Mouse (Mus musculus) forebrain, embryonic 10.5 days (tissue): ENCODE data around the gene Agtrap. TPM values are rescaled to one million over a fixed set of nuclear protein-coding genes. Genes with fewer than 3 reads are reported as not detected.

Source experiments
- DNase-seq: peaks from one replicate; pipeline ENCODE4 v3.0.0-alpha.2; 2017; ENCODE audit warnings: low spot score; ENCODE audit errors: extremely low spot score
- H3K27ac ChIP-seq: fragments of 300-500 bp; sonication (generic); 2 replicates; pipeline ENCODE4 v1.5.1; 2016; ENCODE audit warnings: mild to moderate bottlenecking
- H3K27me3 ChIP-seq: fragments of 300-500 bp; sonication (generic); 2 replicates; pipeline ENCODE4 v1.6.1; 2016; ENCODE audit warnings: mild to moderate bottlenecking; ENCODE audit not compliant: poor library complexity, severe bottlenecking
- H3K36me3 ChIP-seq: fragments of 300-500 bp; sonication (generic); replicated peaks from 2 replicates; pipeline ENCODE4 v1.6.1; 2016; ENCODE audit warnings: mild to moderate bottlenecking, moderate library complexity
- H3K4me1 ChIP-seq: fragments of 300-500 bp; sonication (generic); 2 replicates; pipeline ENCODE4 v1.6.1; 2016
- H3K4me3 ChIP-seq: fragments of 300-500 bp; sonication (generic); 2 replicates; pipeline ENCODE4 v1.5.1; 2016; ENCODE audit warnings: mild to moderate bottlenecking, moderate library complexity
- H3K9me3 ChIP-seq: fragments of 300-500 bp; sonication (generic); 2 replicates; pipeline ENCODE4 v1.6.1; 2016; ENCODE audit warnings: mild to moderate bottlenecking, moderate library complexity
- WGBS: fragments of 180-500 bp; shearing (Covaris S2); methylation state at CpG from one replicate; pipeline ENCODE4 v1.1.7; 2016; 5-methylcytosine and 5-hydroxymethylcytosine counted together
- polyA plus RNA-seq: library from polyadenylated mRNA; unstranded; fragments of >200 nt; fragmentation: Nextera tagmentation; extraction: Ambion mirVana; gene quantifications from 2 replicates; pipeline ENCODE4 v1.2.1, GENCODE M21; 2016

Agtrap gene
- polyA plus RNA-seq, 1 experiment from 2014 or later: 19.4 TPM

DNA sequence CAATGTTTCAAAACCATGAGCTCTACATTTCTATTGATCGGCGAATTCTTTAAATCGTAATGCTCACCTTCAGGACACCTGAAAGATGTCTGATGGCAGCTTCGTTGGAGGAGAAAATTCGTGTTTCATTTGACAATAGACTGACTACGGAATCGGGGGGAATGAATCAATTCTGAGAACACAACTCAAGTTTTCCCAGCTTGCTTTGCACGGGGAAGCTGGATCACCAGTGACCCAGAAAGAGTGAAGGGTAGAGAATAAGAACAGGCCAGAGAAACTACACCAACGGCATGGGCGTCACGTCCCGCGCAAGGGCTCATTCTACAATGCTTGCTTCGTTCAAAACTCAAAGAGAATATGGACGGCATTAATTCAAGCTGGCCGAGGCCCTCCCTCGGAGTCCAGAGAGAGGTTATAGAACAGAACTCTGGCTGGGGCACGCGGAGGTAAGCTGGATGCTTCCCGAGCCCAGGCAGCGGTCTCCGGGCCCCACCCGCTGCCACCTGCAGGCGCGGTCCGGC, 49.7 kb downstream of the Agtrap start:
- Histone ChIP-seq H3K4me1 (peaks cover 52% of the 10 kb centered on the region), H3K9me3 (no peaks in the 10 kb centered on the region), H3K4me3 (peak overlapping the region; percentile 77), H3K27ac (peak overlapping the region; percentile 93), H3K27me3 (no peaks in the 10 kb centered on the region), H3K36me3 (peaks cover 48% of the 10 kb centered on the region)
- no peak for DNase-seq
- WGBS: 7% methylated on average over 26 of the region's 26 CpGs

DNA sequence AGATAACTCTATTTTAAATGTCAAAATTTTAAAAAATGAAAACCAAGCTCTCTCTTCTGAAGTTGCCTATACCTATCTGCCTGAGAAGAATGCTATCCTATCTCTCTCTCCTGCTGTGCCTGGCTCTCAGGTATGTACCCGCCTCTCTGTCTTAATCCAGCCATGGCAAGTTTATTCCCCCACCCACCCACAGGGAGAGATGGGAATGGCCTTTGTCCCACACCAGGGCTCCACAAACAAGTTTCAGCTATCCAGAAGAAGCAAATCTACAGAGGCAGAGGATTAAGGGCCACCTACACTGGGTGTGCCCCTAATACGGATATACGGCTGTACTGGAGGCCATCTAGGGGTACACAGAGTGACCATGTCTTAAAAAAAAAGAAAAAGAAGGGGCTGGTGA, 52.4 kb downstream of the Agtrap start:
- 87% methylated on average over 3 of the region's 3 CpGs for WGBS
- H3K36me3 ChIP-seq: peaks cover 62% of the 10 kb centered on the region

DNA sequence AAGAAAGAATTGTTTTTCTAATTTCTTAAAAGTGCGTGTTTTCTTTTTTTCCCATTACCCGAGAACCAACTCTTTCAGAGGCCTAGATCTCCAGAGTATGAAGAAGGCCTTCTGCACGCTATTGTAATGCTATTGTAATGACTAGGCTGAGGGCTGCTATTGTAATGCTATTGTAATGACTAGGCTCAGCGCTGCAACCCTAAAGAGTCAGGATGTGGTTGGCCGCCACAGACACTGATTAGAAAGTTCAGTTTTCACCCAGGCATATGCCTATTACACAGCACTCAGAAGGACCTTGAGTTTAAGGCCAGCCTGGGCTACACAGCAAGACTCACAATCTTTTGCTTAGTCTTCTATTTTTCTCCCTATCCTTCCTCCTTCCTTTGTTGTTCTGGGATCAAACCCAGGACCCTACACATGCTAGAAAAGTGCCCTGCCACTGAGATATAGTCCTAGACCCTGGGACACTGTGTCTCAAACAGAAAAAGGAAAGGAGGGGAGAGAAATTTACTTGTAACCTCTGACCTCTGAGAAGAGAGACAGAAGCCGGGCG, 53.9 kb downstream of the Agtrap start:
- H3K9me3 ChIP-seq: no peaks in the 10 kb centered on the region
- DNase-seq: no peak
- peaks cover 11% of the 10 kb centered on the region for H3K4me1 ChIP-seq
- peaks cover 73% of the 10 kb centered on the region for H3K36me3 ChIP-seq
- WGBS: 74% methylated on average over 7 of the region's 7 CpGs
- H3K27ac ChIP-seq: no peak overlapping the region
- H3K27me3 ChIP-seq: no peaks in the 10 kb centered on the region
- H3K4me3 ChIP-seq: no peak overlapping the region

More for the DNA sequence above, 52.4 kb downstream of the Agtrap start:
- no peak overlapping the region for H3K27ac ChIP-seq
- DNase-seq: no peak
- H3K9me3 ChIP-seq: no peaks in the 10 kb centered on the region
- H3K4me3 ChIP-seq: no peak overlapping the region
- H3K27me3 ChIP-seq: no peaks in the 10 kb centered on the region
- H3K4me1 ChIP-seq: peaks cover 25% of the 10 kb centered on the region

DNA sequence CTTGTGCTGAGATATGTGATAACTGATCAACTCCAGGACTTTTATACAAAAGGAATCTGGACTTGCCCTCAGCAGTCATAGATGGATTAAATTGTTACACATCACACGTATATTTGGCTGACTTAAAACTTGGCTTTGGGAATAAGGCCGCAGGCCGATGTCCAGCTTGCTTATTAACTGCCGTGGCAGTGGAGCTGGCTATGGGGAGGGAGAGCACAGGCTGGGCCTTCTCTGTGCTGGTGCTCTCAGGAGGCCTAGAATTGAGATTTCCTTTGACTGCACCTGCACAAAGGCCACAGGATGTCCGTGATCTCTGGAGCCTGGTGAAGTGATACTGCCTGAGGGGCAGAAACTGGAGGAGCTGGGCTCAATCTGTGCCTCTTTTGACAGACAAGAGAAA, 57.3 kb downstream of the Agtrap start:
- WGBS: 93% methylated on average over 5 of the region's 5 CpGs
- no peaks in the 10 kb centered on the region for H3K9me3 ChIP-seq
- no peaks in the 10 kb centered on the region for H3K4me1 ChIP-seq
- H3K36me3 ChIP-seq: peaks cover 90% of the 10 kb centered on the region
- DNase-seq: no peak
- H3K27ac ChIP-seq: no peak overlapping the region
- no peaks in the 10 kb centered on the region for H3K27me3 ChIP-seq
- H3K4me3 ChIP-seq: no peak overlapping the region

DNA sequence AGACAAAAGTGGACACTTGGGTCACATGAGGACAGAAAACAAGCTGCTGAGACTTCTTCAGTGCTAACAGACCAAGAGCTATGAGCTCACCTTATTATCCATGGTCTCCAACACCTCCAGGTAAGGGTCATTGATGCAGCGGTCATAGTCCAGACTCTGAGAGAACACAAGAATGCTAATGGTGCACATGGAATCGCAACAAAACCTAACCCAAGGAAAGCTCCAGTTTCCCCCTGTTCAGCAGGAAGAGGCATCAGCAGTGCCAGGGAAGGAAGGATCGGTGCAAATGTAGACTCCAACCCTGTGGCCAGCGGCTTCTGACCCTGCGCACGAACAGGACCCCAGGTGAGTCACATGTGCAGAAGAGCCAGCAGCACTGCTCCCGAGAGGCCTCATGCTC, 58.5 kb downstream of the Agtrap start:
- H3K4me1 ChIP-seq: no peaks in the 10 kb centered on the region
- no peak overlapping the region for H3K27ac ChIP-seq
- no peak overlapping the region for H3K4me3 ChIP-seq
- no peaks in the 10 kb centered on the region for H3K9me3 ChIP-seq
- H3K36me3 ChIP-seq: peaks cover 90% of the 10 kb centered on the region
- H3K27me3 ChIP-seq: no peaks in the 10 kb centered on the region
- no peak for DNase-seq
- WGBS: 94% methylated on average over 7 of the region's 7 CpGs

Other genes starting within 250 kb of the Agtrap start
- gene Zfp933, start 239.7 kb downstream of the Agtrap start, polyA plus RNA-seq: 4.7 and 6.0 TPM in 2 replicates
- 70.1 and 73.4 TPM in 2 replicates for gene Miip, start 219.2 kb downstream of the Agtrap start, polyA plus RNA-seq
- 15.4 and 16.4 TPM in 2 replicates for gene Fv1, start 219.1 kb downstream of the Agtrap start, polyA plus RNA-seq
- gene Mfn2, start 183.3 kb downstream of the Agtrap start, polyA plus RNA-seq: 42.9 and 43.4 TPM in 2 replicates
- gene Plod1, start 151.3 kb downstream of the Agtrap start, polyA plus RNA-seq: 20.9 and 23.0 TPM in 2 replicates
- 9.0 and 9.2 TPM in 2 replicates for gene 2510039O18Rik, start 147.1 kb downstream of the Agtrap start, polyA plus RNA-seq
- gene Nppb, start 102.2 kb downstream of the Agtrap start, polyA plus RNA-seq: not detected in 2 replicates
- gene Nppa, start 87.3 kb downstream of the Agtrap start, polyA plus RNA-seq: 0.31 TPM in 1 of 2 replicates, not detected in the other
- gene Clcn6, start 49.2 kb downstream of the Agtrap start, polyA plus RNA-seq: 13.4 and 14.2 TPM in 2 replicates
- gene Mthfr, start 49.0 kb downstream of the Agtrap start, polyA plus RNA-seq: 27.7 and 30.1 TPM in 2 replicates
- gene Mad2l2, start 42.4 kb upstream of the Agtrap start, polyA plus RNA-seq: 61.8 and 64.5 TPM in 2 replicates
- 1.6 and 2.2 TPM in 2 replicates for gene Draxin, start 42.7 kb upstream of the Agtrap start, polyA plus RNA-seq
- gene Fbxo6, start 64.1 kb upstream of the Agtrap start, polyA plus RNA-seq: 8.4 and 10.4 TPM in 2 replicates
- 33.4 and 34.4 TPM in 2 replicates for gene Fbxo44, start 72.5 kb upstream of the Agtrap start, polyA plus RNA-seq
- gene Fbxo2, start 72.6 kb upstream of the Agtrap start, polyA plus RNA-seq: 0.97 and 1.4 TPM in 2 replicates
- 1.2 and 2.1 TPM in 2 replicates for gene Disp3, start 199.9 kb upstream of the Agtrap start, polyA plus RNA-seq